Mouse (Mus musculus) intestine, embryonic 15.5 days (tissue): Measurements from ENCODE around the gene Hoxd1. TPM values are rescaled to one million over a fixed set of nuclear protein-coding genes. Genes with fewer than 3 reads are reported as not detected.
A peak's percentile ranks its signal among the peaks of the same experiment; 100 is the strongest.

ENCODE experiments used
- microRNA counts: library from miRNA; unstranded; fragments of <30 nt; microRNA quantifications from one replicate; lab custom pipeline; 2016
- polyA plus RNA-seq: library from polyadenylated mRNA; unstranded; fragments of >200 nt; fragmentation: Nextera tagmentation; extraction: Ambion mirVana; gene quantifications from 2 replicates; pipeline ENCODE4 v1.2.1, GENCODE M21; 2015

Gene Hoxd1
- polyA plus RNA-seq, 1 experiment from 2014 or later, result 0.10 TPM

MicroRNA genes within 50 kb of the gene (microRNA counts, 519-probe panel; counts per million panel counts)
- 3,456 counts per million, percentile 85 among the panel's probes with 10 or more counts for microRNA mmu-miR-10b (lab: Ali Mortazavi, UCI)

Other genes starting within 250 kb of the Hoxd1 start
- 19.0 and 25.7 TPM in 2 replicates for gene Lnpk, start 183.5 kb upstream of the Hoxd1 start, polyA plus RNA-seq
- gene Evx2, start 103.4 kb upstream of the Hoxd1 start, polyA plus RNA-seq, result 0.04 TPM in 1 of 2 replicates, not detected in the other
- 0.67 and 0.77 TPM in 2 replicates for gene Hoxd13, start 94.7 kb upstream of the Hoxd1 start, polyA plus RNA-seq
- gene Hoxd12, start 88.0 kb upstream of the Hoxd1 start, polyA plus RNA-seq, result 0.45 and 1.1 TPM in 2 replicates
- 1.2 and 2.3 TPM in 2 replicates for gene Hoxd11, start 83.4 kb upstream of the Hoxd1 start, polyA plus RNA-seq
- gene Hoxd10, start 71.1 kb upstream of the Hoxd1 start, polyA plus RNA-seq, result 4.8 and 7.9 TPM in 2 replicates
- 4.4 and 5.9 TPM in 2 replicates for gene Hoxd9, start 65.3 kb upstream of the Hoxd1 start, polyA plus RNA-seq
- gene Hoxd8, start 58.4 kb upstream of the Hoxd1 start, polyA plus RNA-seq, result 4.2 and 5.1 TPM in 2 replicates
- gene Hoxd3, start 51.1 kb upstream of the Hoxd1 start, polyA plus RNA-seq, result 18.8 and 19.2 TPM in 2 replicates
- 1.2 and 1.6 TPM in 2 replicates for gene Hoxd4, start 51.1 kb upstream of the Hoxd1 start, polyA plus RNA-seq
- 0.55 and 0.73 TPM in 2 replicates for gene Gm28230, start 36.3 kb upstream of the Hoxd1 start, polyA plus RNA-seq
- gene Mtx2, start 62.8 kb downstream of the Hoxd1 start, polyA plus RNA-seq, result 112 and 126 TPM in 2 replicates